Mouse (Mus musculus) intestine, embryonic 15.5 days (tissue): ENCODE results near the gene Piezo1. TPM values are rescaled to one million over a fixed set of nuclear protein-coding genes. Genes with fewer than 3 reads are reported as not detected.

ENCODE experiments used
- ATAC-seq: fragments of 200-750 bp; cut with Nextera tagmentation; 2 replicates; pipeline ENCODE4 v1.8.0; 2017; ENCODE audit warnings: moderate TSS enrichment, moderate library complexity
- H3K27ac ChIP-seq: fragments of 300-500 bp; sonication (generic); 2 replicates; pipeline ENCODE4 v1.5.1; 2015; ENCODE audit warnings: mild to moderate bottlenecking, inconsistent platforms
- H3K27me3 ChIP-seq: fragments of 300-500 bp; sonication (generic); replicated peaks from 2 replicates; pipeline ENCODE4 v1.6.1; 2015; ENCODE audit warnings: inconsistent platforms
- H3K36me3 ChIP-seq: fragments of 300-500 bp; sonication (generic); 2 replicates; pipeline ENCODE4 v1.6.1; 2015; ENCODE audit warnings: inconsistent platforms
- H3K4me1 ChIP-seq: fragments of 300-500 bp; sonication (generic); replicated peaks from 2 replicates; pipeline ENCODE4 v1.6.1; 2015; ENCODE audit warnings: inconsistent platforms
- H3K4me2 ChIP-seq: fragments of 300-500 bp; sonication (generic); replicated peaks from 2 replicates; pipeline ENCODE4 v1.6.1; 2015; ENCODE audit warnings: mild to moderate bottlenecking, inconsistent platforms
- H3K4me3 ChIP-seq: fragments of 300-500 bp; sonication (generic); replicated peaks from 2 replicates; pipeline ENCODE4 v1.5.1; 2015; ENCODE audit warnings: inconsistent platforms
- H3K9ac ChIP-seq: fragments of 300-500 bp; sonication (generic); 2 replicates; pipeline ENCODE4 v1.6.1; 2015; ENCODE audit warnings: inconsistent platforms
- H3K9me3 ChIP-seq: fragments of 300-500 bp; sonication (generic); 2 replicates; pipeline ENCODE4 v1.6.1; 2016; ENCODE audit warnings: inconsistent platforms
- WGBS: fragments of 180-500 bp; shearing (Covaris S2); methylation state at CpG from one replicate; pipeline ENCODE4 v1.1.7; 2015; 5-methylcytosine and 5-hydroxymethylcytosine counted together
- polyA plus RNA-seq: library from polyadenylated mRNA; unstranded; fragments of >200 nt; fragmentation: Nextera tagmentation; extraction: Ambion mirVana; gene quantifications from 2 replicates; pipeline ENCODE4 v1.2.1, GENCODE M21; 2015

Gene Piezo1
- polyA plus RNA-seq, 1 experiment from 2014 or later, result 10.8 TPM

DNA sequence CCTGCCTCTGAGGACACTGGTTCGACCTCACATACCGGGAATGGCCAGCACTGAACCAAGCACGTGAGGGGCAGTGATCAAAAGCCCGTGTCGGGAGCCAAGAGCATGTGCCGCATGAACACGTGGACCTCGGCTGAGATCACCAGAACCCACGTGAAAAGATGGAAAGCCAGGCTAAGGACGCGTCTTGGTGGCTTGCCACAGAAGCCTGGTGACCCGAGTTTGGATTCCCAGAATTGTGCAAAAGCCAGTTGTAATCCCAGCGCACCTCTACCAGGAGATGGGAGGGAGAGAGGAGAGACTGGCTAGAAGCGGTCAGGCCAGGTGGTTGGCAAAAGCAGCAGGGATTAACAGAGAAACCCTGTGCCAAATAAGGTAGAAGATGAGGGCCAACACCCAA is 35.4 kb downstream of the Piezo1 start:
- H3K4me3 ChIP-seq, result no peak overlapping the region
- H3K9me3 ChIP-seq, result no peaks in the 10 kb centered on the region
- no peak overlapping the region for H3K4me2 ChIP-seq
- no peak for ATAC-seq
- no peak overlapping the region for H3K27ac ChIP-seq
- no peak overlapping the region for H3K9ac ChIP-seq
- H3K27me3 ChIP-seq, result no peaks in the 10 kb centered on the region
- WGBS, result 89% methylated on average over 14 of the region's 14 CpGs
- H3K4me1 ChIP-seq, result peaks cover 50% of the 10 kb centered on the region
- no peaks in the 10 kb centered on the region for H3K36me3 ChIP-seq

DNA sequence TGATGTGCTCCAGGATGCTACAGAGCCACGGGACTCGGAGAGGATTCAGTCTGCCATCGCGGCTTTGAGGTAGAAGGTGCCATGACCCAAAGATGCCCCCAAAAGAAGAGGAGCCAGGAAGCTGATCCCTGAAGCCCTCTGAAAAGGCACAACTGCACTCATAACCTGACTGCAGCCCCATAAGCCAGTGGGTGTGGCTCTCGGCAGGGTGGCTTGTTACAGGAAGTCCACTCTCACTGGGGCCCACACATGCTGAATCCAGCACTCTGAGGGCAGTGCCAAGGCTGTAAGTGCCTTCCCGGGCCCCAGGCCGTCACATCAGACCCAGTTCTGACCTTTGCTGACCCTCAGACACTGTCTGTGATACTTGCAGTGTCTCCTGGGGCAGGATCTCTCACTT is 38.7 kb downstream of the Piezo1 start:
- Histone ChIP-seq H3K4me1 (peaks cover 37% of the 10 kb centered on the region), H3K27me3 (no peaks in the 10 kb centered on the region), H3K4me3 (no peak overlapping the region), H3K9ac (no peak overlapping the region), H3K36me3 (no peaks in the 10 kb centered on the region), H3K4me2 (no peak overlapping the region), H3K27ac (peak overlapping the region; percentile 82), H3K9me3 (no peaks in the 10 kb centered on the region)
- ATAC-seq, result no peak
- 63% methylated on average over 7 of the region's 7 CpGs for WGBS

DNA sequence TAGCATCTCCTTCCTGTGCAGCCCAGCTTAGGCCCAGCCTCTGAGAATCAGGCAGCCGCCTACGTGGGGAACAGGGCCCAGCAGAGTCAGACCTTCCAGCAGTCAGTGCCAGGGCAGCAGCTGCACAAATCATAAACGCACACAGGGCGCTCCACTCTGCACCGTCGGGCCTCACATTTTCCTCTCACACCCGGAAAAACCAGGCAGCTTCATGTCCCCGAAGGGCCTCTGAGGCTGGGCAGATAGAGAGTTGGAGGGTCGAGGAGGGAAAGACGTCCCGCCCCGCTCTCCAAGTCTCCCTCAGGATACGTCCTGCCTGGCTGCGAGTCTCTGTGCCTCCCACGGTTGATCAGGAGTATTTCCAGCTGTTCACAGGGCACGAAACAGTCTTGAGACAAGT is 39.6 kb downstream of the Piezo1 start:
- H3K27me3 ChIP-seq, result no peaks in the 10 kb centered on the region
- peak overlapping the region; percentile 82 for H3K27ac ChIP-seq
- ATAC-seq, result peak; percentile 54
- WGBS, result 51% methylated on average over 16 of the region's 16 CpGs
- no peaks in the 10 kb centered on the region for H3K9me3 ChIP-seq
- H3K4me2 ChIP-seq, result peak overlapping the region; percentile 14; the same call in 1 of the 2 replicates
- H3K4me1 ChIP-seq, result peaks cover 30% of the 10 kb centered on the region
- no peak overlapping the region for H3K4me3 ChIP-seq
- peak overlapping the region; percentile 23; the same call in 1 of the 2 replicates for H3K9ac ChIP-seq
- H3K36me3 ChIP-seq, result no peaks in the 10 kb centered on the region

DNA sequence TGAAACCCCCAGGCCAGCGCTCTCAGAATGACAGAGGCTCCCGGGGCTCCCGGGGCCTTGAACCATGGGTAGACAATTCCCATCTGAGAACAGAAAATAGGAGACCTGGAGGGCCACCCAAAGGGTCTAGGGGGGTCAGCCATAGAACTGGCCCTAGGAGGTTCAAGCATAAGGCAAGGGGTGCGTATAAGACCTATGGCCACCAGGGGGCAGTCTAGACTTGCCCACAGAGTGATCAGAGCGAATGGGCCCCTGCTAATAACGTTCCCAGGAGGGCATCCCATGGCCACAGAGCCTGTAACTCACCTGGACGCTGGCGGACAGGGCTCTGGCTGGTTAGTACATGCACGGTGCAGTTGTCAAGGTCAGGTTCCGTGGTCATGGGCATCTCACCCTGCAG is 50.3 kb downstream of the Piezo1 start:
- 31% methylated on average over 10 of the region's 10 CpGs for WGBS
- H3K27ac ChIP-seq, result no peak overlapping the region
- ATAC-seq, result peak; percentile 71

DNA sequence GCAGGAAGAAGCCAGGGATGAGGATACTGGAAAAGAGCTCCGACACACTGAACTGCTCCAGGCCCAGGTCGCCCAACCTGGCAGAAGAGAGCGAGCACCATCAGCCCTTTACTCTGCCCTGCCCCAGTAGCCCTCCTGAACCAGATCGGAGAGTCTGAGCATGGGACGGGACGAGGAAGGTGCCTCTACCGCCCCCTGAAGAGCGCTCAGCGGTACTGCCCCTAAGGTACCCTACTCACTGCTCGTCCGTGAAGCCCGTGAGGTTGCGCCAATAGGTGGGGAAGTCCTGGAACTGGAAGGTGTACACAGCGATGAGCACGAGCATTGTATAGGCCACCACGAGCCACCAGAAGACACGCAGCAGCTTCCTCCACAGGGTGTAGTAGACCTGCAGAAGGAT is 53.2 kb downstream of the Piezo1 start:
- H3K4me1 ChIP-seq, result no peaks in the 10 kb centered on the region
- ATAC-seq, result no peak

More for the DNA sequence above, 50.3 kb downstream of the Piezo1 start:
- Histone ChIP-seq H3K36me3 (peaks cover 26% of the 10 kb centered on the region), H3K4me1 (no peaks in the 10 kb centered on the region), H3K4me3 (no peak overlapping the region), H3K27me3 (no peaks in the 10 kb centered on the region), H3K9ac (no peak overlapping the region), H3K4me2 (no peak overlapping the region), H3K9me3 (no peaks in the 10 kb centered on the region)

DNA sequence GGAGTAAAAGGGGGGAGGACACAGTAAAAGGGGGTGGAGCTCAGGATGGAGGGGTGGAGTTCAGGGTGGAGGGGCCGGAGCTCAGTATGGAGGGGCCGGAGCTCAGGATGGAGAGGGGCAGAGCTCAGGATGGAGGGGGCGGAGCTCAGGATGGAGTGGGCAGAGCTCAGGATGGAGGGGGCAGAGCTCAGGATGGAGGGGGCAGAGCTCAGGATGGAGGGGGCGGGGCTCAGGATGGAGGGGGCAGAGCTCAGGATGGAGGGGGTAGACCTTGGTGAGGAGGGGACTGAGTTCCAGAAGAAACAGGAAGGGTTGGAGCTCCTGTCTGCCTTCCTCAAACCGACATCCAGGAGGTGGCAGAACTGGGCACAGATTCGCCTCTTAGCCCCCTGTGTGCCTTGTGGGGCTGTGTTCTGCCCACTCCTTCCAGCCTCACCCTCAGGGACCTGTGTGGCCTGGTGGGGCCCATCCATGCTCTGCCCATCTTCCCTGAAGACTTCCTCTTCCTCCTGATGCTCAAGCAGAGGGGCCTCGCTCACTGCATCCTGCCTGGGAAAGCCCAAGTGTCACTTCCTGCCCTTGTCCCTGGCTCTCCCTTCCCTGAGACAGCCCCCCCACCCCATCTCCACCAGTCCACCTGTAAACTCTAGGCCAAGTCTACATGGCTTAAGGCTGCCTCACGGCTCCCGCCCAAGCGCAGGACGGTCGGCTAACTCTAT is 54.0 kb downstream of the Piezo1 start:
- Histone ChIP-seq H3K36me3 (peaks cover 43% of the 10 kb centered on the region), H3K9me3 (no peaks in the 10 kb centered on the region), H3K27me3 (no peaks in the 10 kb centered on the region), H3K4me2 (no peak overlapping the region), H3K4me1 (no peaks in the 10 kb centered on the region), H3K9ac (no peak overlapping the region), H3K4me3 (no peak overlapping the region), H3K27ac (no peak overlapping the region)
- 84% methylated on average over 12 of the region's 12 CpGs for WGBS
- ATAC-seq, result no peak

More for the DNA sequence above, 53.2 kb downstream of the Piezo1 start:
- H3K27ac ChIP-seq, result no peak overlapping the region
- 75% methylated on average over 17 of the region's 17 CpGs for WGBS
- no peaks in the 10 kb centered on the region for H3K27me3 ChIP-seq
- H3K9me3 ChIP-seq, result no peaks in the 10 kb centered on the region
- H3K9ac ChIP-seq, result no peak overlapping the region
- H3K4me2 ChIP-seq, result no peak overlapping the region
- H3K36me3 ChIP-seq, result peaks cover 38% of the 10 kb centered on the region
- H3K4me3 ChIP-seq, result no peak overlapping the region

DNA sequence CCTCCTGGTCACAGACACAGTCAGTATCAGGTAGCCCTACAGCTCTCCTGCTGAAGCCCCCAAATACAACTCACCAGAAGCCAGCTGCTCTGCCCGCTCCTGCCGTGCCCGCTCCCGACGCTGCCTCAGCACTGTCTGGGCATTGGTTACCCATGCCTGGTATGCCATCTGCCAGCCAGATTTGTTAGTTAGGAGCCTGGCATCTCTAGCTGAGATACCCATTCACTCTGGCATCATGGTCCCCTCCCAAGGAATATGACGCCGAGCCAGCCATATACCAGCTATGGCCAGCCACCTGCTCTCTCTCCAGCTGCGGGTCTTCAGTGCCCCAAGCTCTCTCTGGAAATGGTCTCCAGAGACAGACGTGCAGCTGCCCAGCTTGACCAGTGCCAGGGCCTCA is 62.7 kb downstream of the Piezo1 start:
- no peak overlapping the region for H3K4me2 ChIP-seq
- WGBS, result 95% methylated on average over 9 of the region's 9 CpGs
- peaks cover 69% of the 10 kb centered on the region for H3K36me3 ChIP-seq
- H3K4me1 ChIP-seq, result no peaks in the 10 kb centered on the region
- no peak overlapping the region for H3K9ac ChIP-seq
- H3K9me3 ChIP-seq, result no peaks in the 10 kb centered on the region
- no peaks in the 10 kb centered on the region for H3K27me3 ChIP-seq
- H3K4me3 ChIP-seq, result no peak overlapping the region
- no peak for ATAC-seq
- no peak overlapping the region for H3K27ac ChIP-seq

DNA sequence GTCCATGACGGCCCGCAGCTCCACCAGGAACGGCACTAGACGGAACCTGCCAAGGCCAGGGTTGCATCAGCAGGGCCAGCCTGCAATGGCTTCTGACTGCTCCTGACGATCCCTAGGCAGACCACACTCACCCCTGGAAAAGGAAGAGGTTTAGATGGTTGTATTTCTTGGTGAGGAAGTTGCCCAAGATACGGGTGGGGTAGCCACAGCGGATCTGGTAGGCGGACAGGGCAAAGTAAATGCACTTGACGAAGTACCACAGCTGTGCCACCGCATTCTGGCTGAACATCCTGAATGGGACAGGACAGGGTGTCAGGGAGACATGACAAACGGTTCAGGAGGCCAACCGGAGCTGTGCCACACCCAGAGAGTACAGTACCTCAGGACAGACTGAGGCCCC is 66.3 kb downstream of the Piezo1 start:
- ATAC-seq, result no peak
- WGBS, result 88% methylated on average over 12 of the region's 12 CpGs
- H3K4me3 ChIP-seq, result no peak overlapping the region
- H3K36me3 ChIP-seq, result peaks cover 83% of the 10 kb centered on the region
- H3K4me1 ChIP-seq, result no peaks in the 10 kb centered on the region
- H3K27ac ChIP-seq, result no peak overlapping the region
- H3K9me3 ChIP-seq, result no peaks in the 10 kb centered on the region
- H3K9ac ChIP-seq, result no peak overlapping the region
- H3K27me3 ChIP-seq, result no peaks in the 10 kb centered on the region
- H3K4me2 ChIP-seq, result no peak overlapping the region

DNA sequence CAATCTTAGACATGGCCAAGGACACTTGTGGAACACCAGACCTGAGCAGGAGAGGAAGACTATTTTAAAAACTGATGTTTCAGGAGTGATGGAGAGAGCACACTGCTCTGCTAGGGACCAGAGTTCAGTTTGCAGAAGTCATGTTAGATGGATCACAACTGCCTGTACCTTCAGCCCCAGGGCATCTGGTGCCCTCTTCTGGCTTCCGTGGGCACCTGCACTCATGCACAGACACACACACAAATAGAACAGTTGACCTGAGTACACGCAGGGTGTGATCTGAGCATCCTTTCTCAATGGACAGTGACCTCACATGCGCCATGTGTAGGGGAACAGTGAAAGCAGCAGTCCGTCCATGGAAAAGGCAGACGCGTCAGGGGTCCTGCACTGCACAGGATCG is 67.3 kb downstream of the Piezo1 start:
- no peaks in the 10 kb centered on the region for H3K4me1 ChIP-seq
- ATAC-seq, result no peak
- peaks cover 82% of the 10 kb centered on the region for H3K36me3 ChIP-seq
- H3K4me2 ChIP-seq, result no peak overlapping the region
- no peak overlapping the region for H3K9ac ChIP-seq
- no peak overlapping the region for H3K4me3 ChIP-seq
- H3K27me3 ChIP-seq, result no peaks in the 10 kb centered on the region
- H3K27ac ChIP-seq, result no peak overlapping the region
- no peaks in the 10 kb centered on the region for H3K9me3 ChIP-seq
- 94% methylated on average over 7 of the region's 7 CpGs for WGBS

DNA sequence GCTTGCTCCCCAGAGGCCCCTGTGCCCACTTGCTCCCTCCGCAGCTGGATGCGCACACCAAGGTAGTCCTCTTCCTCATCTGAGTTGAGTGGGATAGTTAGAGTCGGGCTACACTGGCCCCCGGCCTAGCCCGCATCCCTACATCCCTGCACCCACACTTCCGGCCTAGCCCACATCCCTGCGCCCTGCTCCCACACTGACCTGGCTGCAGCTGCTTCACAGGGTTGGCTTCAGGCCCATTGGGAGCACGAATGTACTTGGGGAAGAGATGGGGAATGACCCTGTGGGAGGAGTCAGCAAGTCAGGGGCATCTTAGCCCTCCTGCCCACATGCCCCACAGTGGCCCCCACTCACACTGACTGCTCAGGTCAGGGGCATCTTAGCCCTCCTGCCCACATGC is 68.7 kb downstream of the Piezo1 start:
- Histone ChIP-seq H3K27ac (no peak overlapping the region), H3K27me3 (no peaks in the 10 kb centered on the region), H3K4me1 (no peaks in the 10 kb centered on the region; the same call in 1 of the 2 replicates), H3K4me3 (no peak overlapping the region), H3K4me2 (no peak overlapping the region), H3K36me3 (peaks cover 77% of the 10 kb centered on the region), H3K9me3 (no peaks in the 10 kb centered on the region), H3K9ac (no peak overlapping the region)
- no peak for ATAC-seq
- WGBS, result 91% methylated on average over 8 of the region's 8 CpGs

DNA sequence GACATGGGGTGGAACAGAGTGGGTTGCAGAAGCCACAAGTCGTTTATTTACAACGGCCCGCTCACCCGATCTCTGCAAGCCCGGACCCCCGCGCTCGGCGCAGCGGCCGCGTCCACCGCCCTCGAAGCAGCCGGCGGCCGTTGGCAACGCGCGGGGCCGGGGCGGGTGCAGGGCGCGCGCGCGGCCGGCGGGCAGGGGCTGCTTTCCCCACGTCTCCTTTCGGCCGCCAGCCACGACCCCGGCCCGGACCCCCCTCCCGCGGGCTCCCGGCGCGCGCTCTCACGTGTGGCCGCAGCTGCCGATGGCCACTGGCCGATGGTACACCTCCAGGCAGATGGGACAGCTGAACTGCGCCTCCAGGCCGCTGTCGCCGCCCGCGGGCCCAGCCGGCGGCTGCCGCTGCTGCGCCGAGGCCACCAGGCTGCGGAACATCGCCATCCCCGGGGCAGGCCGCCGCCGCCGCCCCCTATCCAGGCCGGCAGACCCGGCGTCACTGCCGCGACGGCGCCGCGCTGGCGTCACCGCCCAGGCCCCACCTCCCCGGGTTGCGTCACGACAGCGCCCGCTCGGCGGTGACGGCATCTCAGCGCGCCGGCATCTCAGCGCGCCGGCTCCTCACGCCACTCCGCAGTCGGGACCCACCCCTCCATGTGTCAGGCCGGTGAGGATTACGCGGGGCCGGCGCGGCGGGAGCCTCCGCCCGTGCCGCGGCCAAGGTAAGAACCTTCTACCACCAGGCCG is 75.4 kb downstream of the Piezo1 start, which contains the start of the genes Rnf166 and Ctu2:
TSS of gene Rnf166 (minus strand) at position 485 of the 741 bp plus-strand sequence.
TSS of gene Ctu2 (plus strand) at position 564 of the 741 bp plus-strand sequence.
- Histone ChIP-seq H3K4me3 (peak within 1 kb of the TSS; percentile 100), H3K9me3 (no peaks in the 10 kb centered on the region), H3K4me1 (peaks cover 12% of the 10 kb centered on the region), H3K4me2 (peak within 1 kb of the TSS; percentile 88), H3K27me3 (no peaks in the 10 kb centered on the region), H3K36me3 (peaks cover 13% of the 10 kb centered on the region), H3K27ac (peak within 1 kb of the TSS; percentile 77), H3K9ac (peak within 1 kb of the TSS; percentile 96)
- WGBS, result under 1% methylated on average over 97 of the region's 103 CpGs
- peak; percentile 97 for ATAC-seq

DNA sequence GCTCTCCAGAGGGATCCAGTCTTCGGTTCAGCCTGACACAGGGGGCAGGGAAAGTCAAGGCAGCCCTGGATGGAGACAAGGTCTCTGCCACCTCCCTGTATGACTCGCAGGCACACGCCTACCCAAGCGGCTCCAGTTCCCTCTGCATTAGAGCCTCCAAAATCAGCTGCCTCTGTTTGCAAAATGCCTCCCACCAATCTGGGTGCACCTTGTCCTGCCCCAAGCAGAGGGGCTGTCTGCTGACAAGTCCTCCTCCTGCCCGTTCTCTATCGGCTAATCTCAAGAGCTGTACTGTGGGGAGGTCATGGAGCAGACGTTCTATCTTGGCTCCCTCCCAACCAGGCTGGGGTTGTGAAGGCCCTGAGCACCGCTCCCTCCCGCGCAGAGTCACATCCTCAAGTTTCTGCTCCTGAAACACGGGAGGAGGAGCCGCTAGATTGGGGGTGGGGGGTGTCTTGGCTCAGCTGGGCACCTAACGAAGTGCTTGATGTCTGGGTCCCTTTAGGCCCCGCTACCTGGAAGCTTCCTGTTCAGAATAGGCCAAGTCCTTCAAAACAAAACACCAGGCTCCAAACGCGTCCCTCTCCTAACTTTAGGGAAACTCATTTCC is 76.1 kb downstream of the Piezo1 start:
- Histone ChIP-seq H3K4me2 (peak overlapping the region; percentile 88), H3K36me3 (peaks cover 11% of the 10 kb centered on the region; the same call in 1 of the 2 replicates), H3K4me3 (peak overlapping the region; percentile 100), H3K9me3 (no peaks in the 10 kb centered on the region), H3K4me1 (peaks cover 12% of the 10 kb centered on the region), H3K27ac (no peak overlapping the region; the same call in 1 of the 2 replicates), H3K9ac (peak overlapping the region; percentile 96), H3K27me3 (no peaks in the 10 kb centered on the region)
- 7% methylated on average over 16 of the region's 16 CpGs for WGBS
- 0 out of 2 replicates have a peak, but pooled peaks have one; percentile 18 for ATAC-seq
